Mouse (Mus musculus): ENCODE results near the gene Uck2. TPM values are rescaled to one million over a fixed set of nuclear protein-coding genes. Genes with fewer than 3 reads are reported as not detected.

The Uck2 gene
- polyA plus RNA-seq, 2 experiments, result 45.7 to 69.3 TPM

- Histone ChIP-seq H3K27me3 (ENCODE audit: control insufficient read depth, insufficient read depth, low read length) (no peaks in the 10 kb centered on the region), H3K4me1 (ENCODE audit: control insufficient read depth, insufficient read depth, low read length) (no peaks in the 10 kb centered on the region), H3K9ac (ENCODE audit: low read depth, low read length, severe bottlenecking) (no peak overlapping the region), H3K4me3 (replicated peaks; ENCODE audit: low read length) (no peak overlapping the region), H3K9me3 (ENCODE audit: control insufficient read depth, low read length) (no peaks in the 10 kb centered on the region), H3K27ac (replicated peaks; ENCODE audit: low read depth, low read length) (no peak overlapping the region), H3K36me3 (ENCODE audit: control insufficient read depth, insufficient read depth, low read length) (no peaks in the 10 kb centered on the region), H3K4me2 (replicated peaks; ENCODE audit: low read depth, low read length, severe bottlenecking) (no peak overlapping the region)
- peak; percentile 33 for DNase-seq (ENCODE audit: low spot score)
- TF ChIP-seq POLR2A (IDR thresholded peaks at IDR 0.05; ENCODE audit: borderline replicate concordance, extremely low read depth, insufficient read depth, insufficient read length), result no peak
- ATAC-seq (ENCODE audit: low FRiP score, low read depth), result no peak
- 22% methylated on average over 5 of the region's 5 CpGs for WGBS
These were observed 97.3 kb downstream of the Uck2 start for GRCm38 (mm10) chr1:167187791-167188190.

GRCm38 (mm10) chr1:167181919-167182616 is 103.1 kb downstream of the Uck2 start:
- H3K9me3 ChIP-seq (ENCODE audit: control insufficient read depth, low read length), result no peaks in the 10 kb centered on the region
- ATAC-seq (ENCODE audit: low FRiP score, low read depth) (no peak), DNase-seq (ENCODE audit: low spot score) (no peak)
- no peak for TF ChIP-seq POLR2A (IDR thresholded peaks at IDR 0.05; ENCODE audit: borderline replicate concordance, extremely low read depth, insufficient read depth, insufficient read length)
- H3K27ac ChIP-seq (replicated peaks; ENCODE audit: low read depth, low read length), result no peak overlapping the region
- no peaks in the 10 kb centered on the region for H3K27me3 ChIP-seq (ENCODE audit: control insufficient read depth, insufficient read depth, low read length)
- no peak overlapping the region for H3K4me3 ChIP-seq (replicated peaks; ENCODE audit: low read length)
- H3K36me3 ChIP-seq (ENCODE audit: control insufficient read depth, insufficient read depth, low read length), result no peaks in the 10 kb centered on the region
- 11% methylated on average over 9 of the region's 9 CpGs for WGBS
- H3K4me1 ChIP-seq (ENCODE audit: control insufficient read depth, insufficient read depth, low read length), result no peaks in the 10 kb centered on the region; the same call in 1 of the 2 replicates
- H3K9ac ChIP-seq (ENCODE audit: low read depth, low read length, severe bottlenecking), result no peak overlapping the region
- H3K4me2 ChIP-seq (replicated peaks; ENCODE audit: low read depth, low read length, severe bottlenecking), result no peak overlapping the region

Small RNA genes within 50 kb of the gene (microRNA-seq; reads per million reads assigned to microRNA genes)
- gene Mir6347, result not detected

Other genes starting within 250 kb of the Uck2 start
- 73.4 and 86.4 TPM in 2 replicates for gene Tmco1, start 23.1 kb upstream of the Uck2 start, polyA plus RNA-seq (2012; rRNA removed)
- 84.6 and 86.5 TPM in 2 replicates for gene Tmco1, start 23.1 kb upstream of the Uck2 start, polyA plus RNA-seq (2014; fragmentation: Nextera tagmentation; extraction: Ambion mirVana)
- 28.3 and 32.7 TPM in 2 replicates for gene Aldh9a1, start 64.7 kb upstream of the Uck2 start, polyA plus RNA-seq (2012; rRNA removed)
- 46.7 and 57.4 TPM in 2 replicates for gene Aldh9a1, start 64.7 kb upstream of the Uck2 start, polyA plus RNA-seq (2014; fragmentation: Nextera tagmentation; extraction: Ambion mirVana)
- 45.7 and 52.0 TPM in 2 replicates for gene Mgst3, start 108.5 kb upstream of the Uck2 start, polyA plus RNA-seq (2012; rRNA removed)
- gene Mgst3, start 108.5 kb upstream of the Uck2 start, polyA plus RNA-seq (2014; fragmentation: Nextera tagmentation; extraction: Ambion mirVana), result 58.3 and 59.6 TPM in 2 replicates
- gene Lrrc52, start 181.5 kb upstream of the Uck2 start, polyA plus RNA-seq (2012; rRNA removed), result 0.05 TPM in 1 of 2 replicates, not detected in the other
- gene Lrrc52, start 181.5 kb upstream of the Uck2 start, polyA plus RNA-seq (2014; fragmentation: Nextera tagmentation; extraction: Ambion mirVana), result 0.29 TPM in 1 of 2 replicates, not detected in the other